Mouse (Mus musculus): Measurements from ENCODE around the gene Mgat1.
"Not testable (repeated sequence)": the region's sequence is repeated elsewhere in the genome, so short reads cannot be mapped to it uniquely, and the experiment has no call there.

The Mgat1 gene

DNA sequence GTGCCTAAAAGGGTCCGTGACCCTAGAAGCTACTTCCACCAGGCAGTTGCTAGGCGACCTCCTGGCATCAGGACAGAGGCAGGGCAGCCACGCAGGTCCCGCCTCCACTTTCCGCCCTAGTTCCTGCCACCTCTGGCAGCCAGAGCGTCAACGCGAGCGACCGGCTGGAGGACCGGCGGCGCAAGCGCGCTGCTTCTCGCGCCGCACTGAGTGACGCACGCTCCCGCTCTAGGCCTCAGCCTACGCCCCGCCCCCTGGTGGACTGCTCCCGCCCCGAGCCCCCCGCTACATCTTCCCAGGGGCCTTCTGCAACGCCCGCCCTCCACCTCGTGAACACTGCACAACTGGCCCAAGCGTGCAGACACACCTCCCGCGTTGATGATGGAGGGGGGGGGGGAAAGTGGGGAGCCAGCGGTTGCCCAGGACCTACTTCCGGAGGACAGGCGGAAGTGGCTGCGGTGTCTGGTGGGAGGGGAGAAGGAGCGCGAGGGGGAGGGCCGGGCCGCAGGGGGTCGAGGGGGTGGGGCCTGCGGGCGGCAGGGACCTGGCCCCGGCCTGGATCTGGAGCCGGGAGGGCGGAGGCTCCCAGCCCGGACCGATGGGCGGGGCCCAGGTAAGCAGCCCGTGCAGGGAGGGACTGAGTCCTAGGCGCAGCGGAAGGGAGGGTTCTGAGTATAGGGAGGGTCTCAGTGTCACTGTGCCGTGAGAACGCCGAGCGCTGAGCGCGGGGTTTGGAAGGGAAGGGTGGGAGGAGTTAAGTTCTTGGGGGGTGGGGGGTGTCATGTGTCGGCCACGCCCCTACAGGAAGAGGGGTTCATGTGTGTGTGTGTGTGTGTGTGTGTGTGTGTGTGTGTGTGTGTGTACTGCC is at the start of gene Mgat1:
Gene Mgat1 (plus strand): TSS at position 465 of the 868 bp plus-strand sequence.
- DNase-seq (ENCODE audit: low spot score) = peak; percentile 96

DNA sequence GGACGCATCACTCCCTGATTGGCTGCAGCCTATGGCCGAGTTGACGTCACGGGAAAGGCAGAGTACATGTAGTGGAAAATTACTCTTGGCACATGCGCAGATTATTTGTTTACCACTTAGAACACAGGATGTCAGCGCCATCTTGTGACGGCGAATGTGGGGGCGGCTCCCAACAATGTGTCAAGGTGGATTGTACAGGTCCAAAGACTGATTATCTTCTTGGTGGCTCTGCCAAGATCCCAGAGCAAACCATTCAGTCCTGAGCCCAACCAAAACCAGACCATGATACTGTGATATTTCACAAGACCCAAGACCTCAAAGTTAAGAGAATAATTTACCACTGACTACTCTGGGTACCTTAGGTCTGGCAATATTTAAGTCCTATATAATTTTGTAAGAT is 49.2 kb upstream of the Mgat1 start:
- DNase-seq (ENCODE audit: low spot score) = not testable (repeated sequence)

DNA sequence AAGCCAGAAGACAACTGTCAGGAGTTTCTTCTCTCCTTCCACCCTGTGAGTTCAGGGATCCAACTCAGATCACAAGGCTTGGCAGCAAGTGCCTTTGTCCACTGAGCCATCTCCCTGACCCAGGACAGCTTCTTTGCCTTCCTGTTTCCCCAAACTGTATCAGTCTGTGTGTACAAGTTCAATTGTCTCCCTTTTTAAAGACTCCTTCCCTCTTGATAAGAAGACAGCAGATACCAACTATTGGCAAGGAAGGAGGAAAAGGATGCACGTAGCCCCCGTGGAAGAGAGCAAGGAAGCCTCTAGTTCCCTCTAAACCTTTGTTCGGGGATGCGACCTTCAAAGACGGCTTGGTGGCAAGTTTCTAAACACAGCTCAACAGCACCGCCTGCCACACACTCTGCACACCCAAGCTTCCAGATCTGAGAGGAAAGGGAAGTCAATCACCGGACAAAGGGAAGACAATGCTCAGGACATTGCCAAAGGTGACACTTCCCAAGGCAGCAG is 48.1 kb upstream of the Mgat1 start:
- peak; percentile 69 for DNase-seq (ENCODE audit: low spot score)

DNA sequence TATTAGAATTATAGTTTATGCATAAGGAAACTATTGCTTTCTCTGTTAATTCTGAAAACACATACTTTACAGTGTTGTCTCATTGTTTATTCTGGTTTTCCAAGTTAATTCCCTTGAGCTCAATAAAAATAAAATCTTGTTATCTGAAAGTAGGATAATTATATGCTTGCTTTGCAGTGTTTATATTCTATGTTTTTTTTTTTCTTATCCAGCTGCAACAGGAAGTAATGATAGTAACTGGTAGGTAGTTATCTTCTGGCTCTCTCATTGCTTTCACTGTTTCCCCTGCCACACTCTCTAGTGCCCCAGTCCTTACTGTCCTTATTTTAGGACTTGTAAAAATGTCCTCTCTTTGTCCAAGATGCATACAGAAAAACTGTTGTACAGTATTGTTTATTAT is 43.3 kb upstream of the Mgat1 start:
- no peak for DNase-seq (ENCODE audit: low spot score)

DNA sequence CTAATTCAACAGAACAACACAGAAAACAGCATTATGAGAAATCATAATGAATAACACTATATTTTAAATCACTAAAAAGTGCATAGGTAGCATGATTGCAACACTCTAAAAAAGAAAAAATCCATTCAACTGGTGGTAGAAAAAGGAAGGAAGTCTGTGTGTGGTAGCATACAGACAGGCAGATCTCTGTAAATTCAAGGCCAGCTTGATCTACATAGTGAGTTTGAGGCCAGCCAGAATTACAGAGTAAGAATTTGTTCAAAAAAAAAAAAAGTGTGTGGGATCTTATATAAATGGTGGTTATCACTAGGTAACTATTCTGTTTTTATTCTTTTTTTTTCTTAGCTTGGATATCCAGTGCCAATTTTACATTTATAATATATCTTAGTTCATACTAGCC is 42.8 kb upstream of the Mgat1 start:
- DNase-seq (ENCODE audit: low spot score) = no peak

DNA sequence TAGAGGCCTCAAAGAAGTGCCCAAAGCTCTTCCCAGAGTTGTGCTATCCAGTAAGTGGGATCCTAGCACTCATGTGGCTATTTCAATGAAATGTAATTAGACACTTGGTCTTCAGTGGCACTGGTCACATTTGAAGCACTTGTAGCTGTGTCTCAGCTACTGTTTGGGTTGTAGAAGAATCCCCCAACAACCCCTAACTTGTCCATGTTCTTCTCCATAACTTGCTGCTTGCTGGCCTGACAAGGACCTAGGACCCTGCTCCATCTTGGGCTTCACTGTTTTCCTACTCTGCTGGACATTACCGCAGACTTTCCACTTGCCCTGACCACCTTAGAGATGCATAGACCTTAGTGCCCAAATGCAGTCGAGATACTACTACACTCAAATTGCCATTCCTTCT is 41.9 kb upstream of the Mgat1 start:
- no peak for DNase-seq (ENCODE audit: low spot score)

DNA sequence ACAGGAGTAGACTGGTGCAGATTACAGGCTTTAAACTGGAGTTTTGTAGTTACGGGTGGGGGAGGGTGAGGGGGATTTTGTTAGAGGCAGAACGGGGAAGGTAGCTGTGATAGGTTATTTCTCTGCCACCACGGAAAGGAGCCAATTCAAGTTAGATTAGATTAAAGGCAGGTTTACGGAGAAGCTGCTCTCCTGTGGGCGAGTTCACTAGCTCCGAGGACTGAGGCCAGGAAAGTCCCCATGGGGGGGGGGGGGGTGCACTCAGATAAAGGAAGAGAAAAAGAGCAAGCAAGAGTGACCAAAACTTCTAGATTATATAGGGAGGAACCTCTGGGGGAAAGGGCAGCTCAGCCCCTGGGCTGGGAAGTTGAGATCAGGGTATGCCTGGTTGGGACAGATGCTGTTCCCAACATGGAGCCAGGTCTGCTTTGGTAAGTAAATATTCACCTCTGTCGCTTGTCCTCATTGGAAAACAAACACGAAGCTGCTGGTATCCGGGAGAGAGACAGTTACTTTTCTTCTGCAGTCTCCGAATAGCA is 41.4 kb upstream of the Mgat1 start:
- peak; percentile 6 for DNase-seq (ENCODE audit: low spot score)

DNA sequence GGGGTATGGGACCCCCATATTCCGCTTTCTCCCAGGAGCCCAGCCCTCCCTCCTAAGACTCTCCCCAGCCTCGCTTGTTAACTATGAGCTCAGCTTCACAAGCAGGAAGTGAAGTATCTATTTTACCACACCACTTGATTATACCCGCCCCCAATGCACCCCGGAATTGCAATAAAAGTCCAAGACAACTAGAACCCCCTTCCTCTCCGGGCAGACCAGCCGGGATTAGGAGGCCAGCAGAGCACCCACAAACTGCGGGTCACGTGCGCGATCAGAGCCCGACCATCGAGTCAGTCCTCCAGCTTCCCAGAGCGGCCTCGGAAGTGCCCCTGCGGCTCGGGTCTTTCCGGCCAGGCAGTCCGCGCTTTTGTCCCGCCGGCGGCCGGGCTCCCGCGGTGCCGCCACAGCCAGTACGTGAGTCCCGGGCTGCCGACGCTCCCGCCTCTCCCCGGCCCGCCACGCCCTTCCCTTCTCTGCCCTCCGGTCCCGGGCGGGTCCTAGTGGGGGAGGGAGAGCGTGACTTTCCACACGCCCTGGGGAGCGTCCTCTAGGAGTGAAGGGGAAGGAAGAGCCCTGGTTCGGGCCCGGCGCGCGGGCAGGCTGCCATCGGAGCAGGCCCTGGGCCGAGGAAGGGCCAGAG is 40.7 kb upstream of the Mgat1 start, which contains the start of gene Zfp62:
Gene Zfp62 (plus strand): TSS at position 164 of the 640 bp plus-strand sequence.
- DNase-seq (ENCODE audit: low spot score) = peak; percentile 95

DNA sequence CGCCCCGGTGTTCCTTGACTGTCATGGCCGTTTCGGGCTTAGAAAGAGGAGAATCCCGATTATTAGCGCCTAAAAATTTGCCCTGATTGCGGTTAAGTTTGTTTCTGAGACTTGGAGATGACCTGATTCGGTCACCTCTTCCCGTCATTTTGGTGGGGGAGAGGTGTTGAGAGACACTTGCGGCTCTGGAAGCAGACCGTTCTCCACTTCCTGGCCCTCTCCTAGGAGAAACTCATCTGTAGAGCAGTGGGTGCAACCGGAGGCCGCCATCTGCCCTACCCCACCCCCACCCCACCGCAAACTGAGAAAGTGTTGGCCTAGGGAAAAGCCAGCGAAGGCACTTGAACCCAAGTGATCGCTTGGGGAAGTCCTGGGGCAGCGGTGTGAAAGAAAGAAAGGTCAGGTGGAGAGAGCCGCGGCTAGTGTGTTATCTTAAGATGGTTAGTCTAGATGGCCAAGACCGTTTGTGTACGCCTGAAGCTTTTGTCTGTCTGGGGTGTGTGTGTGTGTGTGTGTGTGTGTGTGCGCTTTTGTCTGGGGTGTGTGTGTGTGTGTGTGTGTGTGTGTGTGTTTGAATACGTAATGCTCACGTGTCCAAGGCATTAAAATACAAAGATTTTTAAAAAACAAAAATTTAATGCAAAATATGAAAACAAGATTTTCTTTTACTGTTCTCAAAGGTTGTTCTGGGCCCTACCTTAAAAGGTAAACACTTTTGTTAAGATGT is 40.1 kb upstream of the Mgat1 start:
- peak; percentile 32 for DNase-seq (ENCODE audit: low spot score)

DNA sequence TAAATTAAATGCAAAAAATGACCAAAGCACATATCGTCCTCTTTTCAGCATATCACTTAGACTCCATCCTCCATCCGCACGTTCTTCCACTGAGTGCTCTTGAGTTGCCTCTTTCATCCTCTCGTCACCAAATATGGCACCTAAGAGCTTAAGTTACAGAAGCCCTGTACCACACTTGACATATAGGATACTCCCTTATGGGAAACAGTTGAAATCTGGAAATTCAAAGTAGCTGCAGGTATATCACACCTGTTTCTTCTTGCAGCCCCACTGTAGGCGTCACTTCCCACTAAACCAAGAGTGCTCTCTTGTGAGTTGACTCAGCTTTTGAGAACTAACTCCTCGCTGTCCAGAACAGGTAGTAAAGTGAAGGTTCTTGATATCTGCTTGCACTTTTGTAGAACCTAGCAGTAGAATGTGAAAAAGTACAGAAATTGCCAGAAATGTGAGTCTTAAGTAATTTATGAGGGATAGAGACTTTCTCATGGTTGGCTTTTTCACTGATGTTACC is 38.9 kb upstream of the Mgat1 start:
- DNase-seq (ENCODE audit: low spot score) = no peak

DNA sequence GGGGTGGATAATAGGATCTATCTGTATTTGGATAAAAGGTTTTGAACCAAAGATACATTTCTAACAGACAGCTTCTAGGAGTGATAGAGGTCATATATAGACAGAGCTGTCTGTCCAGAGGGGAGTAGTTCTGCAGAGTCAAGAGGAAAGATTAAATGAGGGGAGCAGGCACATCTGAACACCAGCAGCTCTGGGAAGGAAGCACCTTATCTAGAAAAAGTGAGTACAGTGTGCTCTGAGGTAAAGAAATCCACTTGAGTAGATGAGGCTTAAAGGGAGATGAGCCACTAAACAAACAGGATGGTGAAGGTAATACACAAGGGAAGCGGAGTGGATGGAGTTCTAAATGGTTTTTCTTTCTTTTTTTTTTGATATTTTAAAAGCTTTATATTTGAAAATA is 36.5 kb upstream of the Mgat1 start:
- no peak for DNase-seq (ENCODE audit: low spot score)

DNA sequence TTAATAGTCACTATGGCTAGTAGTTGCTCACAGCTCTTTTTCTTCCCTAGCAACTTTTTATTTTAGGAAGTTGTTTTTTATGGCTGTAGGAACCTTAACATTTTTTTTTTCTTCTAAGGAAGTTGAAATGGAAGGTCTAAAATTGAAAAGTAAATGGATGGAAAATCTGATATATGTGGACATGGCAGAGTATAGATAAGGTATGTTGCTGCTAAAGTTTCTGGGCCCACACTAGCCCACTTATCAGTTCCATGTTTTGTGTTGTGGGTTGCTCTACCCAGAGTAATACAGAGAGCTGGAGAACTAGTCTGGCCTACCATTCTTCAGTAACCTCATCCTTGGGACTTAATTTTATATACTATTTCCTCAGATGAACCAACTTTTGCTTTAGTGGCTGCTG is 31.4 kb upstream of the Mgat1 start:
- no peak for DNase-seq (ENCODE audit: low spot score)

DNA sequence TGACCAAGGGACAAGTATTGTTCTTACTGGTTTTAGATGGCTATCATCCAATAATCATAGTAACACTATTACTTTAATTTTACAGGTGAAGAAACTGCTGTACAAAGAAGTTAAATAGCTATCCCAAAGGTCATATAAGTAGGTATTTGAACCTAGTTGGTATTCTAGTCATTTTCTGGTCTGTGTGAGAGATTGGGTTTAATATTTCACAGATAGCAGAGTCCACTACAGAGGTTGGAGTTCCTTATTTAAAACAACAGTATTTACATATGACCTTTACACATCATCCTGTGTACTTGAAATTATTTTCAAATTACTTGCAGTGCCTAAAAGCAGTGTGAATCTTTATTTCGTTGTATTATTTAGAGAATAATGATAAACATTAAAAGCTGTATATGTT is 30.5 kb upstream of the Mgat1 start:
- no peak for DNase-seq (ENCODE audit: low spot score)

DNA sequence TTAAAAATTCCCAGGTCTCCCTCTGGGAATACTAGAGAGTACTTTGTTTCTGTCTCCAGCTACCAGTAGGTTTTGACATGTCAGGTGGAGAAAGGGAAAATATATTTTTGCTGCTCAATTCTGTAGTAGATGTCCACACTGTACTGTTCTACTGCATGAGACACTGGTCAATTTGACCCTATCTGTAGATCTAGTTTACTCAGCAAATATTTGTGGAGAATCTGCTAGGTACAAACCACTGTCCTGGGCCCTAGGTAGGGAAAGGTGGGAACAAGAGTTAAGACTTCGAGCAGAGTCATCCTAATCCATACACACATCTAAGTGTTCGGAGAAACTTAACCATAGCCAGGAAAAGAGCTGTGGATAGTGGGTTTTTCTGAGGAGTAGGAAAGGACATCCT is 24.7 kb upstream of the Mgat1 start:
- DNase-seq (ENCODE audit: low spot score) = no peak

DNA sequence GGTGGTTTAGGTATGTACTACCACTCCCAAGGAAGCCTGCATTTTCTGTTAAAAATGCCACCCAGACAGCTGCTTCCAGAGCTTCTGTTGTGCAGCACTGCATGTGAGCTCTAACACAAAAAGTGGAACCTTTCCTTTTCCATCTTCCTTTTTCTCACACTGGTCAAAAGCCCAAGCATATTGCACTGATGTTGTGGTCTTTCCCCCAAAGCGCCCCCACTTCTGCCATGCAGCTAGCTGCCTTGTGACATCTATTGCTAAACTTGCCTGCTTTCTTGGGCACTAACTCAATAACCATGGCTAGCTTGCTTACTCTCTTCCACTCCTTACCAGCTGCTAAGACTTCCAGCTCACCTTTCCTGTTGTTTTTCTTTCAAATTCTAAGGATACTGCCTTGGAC is 19.5 kb upstream of the Mgat1 start:
- no peak for DNase-seq (ENCODE audit: low spot score)

DNA sequence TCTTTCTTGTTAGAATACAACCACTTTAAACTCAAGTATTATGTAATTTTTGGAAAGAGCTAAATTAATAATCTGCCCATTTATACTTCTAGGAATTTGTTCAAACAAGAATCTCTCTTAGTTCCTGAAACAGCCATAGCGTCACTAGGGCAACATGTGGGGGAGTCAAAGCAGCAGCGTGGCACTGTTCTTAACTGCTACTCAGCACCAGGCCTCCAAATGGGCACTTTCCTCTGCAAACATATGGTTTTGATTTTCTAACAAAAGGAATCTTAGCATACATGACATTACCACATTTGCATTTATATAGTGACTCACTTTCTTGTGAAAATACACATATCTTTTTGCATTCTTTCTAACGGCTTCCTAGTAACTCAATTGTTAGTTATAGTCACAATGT is 11.2 kb upstream of the Mgat1 start:
- DNase-seq (ENCODE audit: low spot score) = no peak

DNA sequence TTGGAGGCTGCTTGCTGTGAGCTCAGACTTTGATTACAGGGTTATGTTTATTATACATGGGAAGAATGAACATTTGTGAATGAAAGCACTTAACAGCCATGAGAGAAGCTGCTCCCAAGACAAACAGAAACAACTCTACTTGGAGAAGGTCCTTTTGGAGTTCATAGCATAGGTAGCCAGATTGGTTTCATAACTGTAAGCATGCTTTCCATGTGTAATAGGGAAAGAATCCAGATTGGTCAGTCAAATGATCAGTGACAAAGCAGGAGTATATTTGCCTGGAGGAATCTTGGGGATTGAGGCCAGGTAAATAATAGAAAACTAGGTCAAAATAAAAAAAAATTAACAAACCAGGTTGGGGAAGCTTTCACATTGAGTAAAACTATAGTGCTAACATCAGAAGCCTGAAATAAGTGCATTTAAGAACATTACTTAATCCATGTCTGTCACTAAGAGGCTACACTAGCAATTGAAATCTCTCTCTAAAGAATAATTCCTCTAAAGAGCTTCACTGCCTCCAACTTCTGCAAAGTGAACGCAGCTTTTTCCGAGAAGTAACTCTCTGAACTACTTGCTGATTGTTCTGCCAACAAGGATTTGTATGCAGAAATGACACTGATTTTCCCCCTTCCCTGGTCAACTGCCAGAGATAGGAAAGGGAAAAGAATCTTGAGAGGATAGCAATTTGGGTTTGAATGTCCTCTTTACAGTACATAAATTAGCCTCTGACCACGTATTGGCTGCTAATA is 8.4 kb upstream of the Mgat1 start:
- no peak for DNase-seq (ENCODE audit: low spot score)

DNA sequence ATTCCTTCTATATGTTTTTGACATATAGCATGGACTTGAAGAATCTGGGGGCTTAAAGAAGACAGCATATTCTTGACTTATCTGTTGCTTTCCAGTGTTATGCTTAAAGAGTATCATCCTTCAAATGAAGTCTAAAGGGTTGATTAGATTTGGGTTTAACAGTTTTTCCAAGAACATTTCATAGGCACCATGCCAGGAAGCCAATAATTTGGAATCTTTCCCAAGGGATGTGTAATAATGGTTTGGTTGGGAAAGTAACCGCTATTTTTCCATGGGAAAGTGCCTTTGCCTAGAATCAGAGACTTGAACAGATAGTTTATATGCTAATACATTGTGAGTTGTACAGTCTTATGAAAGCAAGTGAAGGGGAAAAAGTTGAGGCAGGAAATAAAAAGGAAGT is 7.1 kb upstream of the Mgat1 start:
- no peak for DNase-seq (ENCODE audit: low spot score)

DNA sequence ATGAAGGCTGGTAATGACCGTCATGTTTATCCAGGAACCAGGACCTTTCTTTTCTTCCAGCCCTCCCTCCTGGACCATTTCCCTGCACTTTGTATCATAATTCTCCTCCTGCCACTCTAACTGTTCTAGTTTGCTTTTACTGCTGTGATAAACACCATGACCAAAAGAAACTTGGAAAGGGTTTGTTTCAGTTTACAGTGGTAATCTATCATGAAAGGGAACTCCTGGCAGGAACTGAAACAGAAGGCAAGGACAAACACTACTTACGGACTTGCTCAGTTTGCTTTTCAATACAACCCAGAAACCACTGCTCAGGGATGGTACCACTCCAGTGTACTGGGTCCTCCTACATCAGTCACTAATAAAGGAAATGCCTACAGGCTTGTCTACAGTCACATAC is 6.5 kb upstream of the Mgat1 start:
- DNase-seq (ENCODE audit: low spot score) = no peak

DNA sequence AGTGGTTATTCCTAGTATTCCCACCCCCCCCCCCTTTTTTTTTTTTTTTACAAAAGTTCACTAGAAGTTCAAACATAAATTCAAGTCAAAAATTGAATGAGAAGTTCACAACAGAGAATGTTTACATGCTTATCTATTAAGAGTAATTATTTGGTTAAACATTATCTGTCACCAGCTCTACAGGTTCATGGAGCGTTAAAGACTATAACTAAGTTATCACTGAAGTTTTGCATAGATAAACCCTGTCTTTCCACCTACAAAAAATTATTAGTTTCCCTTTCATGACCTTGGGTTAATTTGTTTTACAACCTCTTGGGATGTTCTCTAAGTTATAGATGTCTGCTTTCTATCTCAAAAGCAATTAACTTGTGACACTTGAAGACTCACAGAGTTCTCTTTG is 3.7 kb upstream of the Mgat1 start:
- DNase-seq (ENCODE audit: low spot score) = no peak

DNA sequence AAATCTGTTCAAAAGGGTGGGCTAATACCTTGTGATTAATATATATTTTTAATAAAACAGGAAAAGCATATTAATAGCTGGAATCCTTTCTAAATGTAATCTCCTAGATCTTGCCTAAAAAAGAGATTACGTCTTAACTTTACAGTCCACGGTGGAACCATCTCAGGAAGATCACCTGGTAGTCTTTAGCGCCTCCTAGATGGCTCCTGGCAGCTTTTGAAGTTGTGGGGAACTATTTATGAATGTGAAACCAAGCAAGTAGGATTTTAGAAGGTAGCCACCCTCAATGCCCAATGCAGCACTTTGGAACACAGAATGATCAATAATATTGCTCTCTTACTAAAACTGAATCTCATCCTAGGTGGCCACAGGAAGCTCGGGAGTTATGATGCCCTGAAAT is 3.1 kb upstream of the Mgat1 start:
- DNase-seq (ENCODE audit: low spot score) = no peak

DNA sequence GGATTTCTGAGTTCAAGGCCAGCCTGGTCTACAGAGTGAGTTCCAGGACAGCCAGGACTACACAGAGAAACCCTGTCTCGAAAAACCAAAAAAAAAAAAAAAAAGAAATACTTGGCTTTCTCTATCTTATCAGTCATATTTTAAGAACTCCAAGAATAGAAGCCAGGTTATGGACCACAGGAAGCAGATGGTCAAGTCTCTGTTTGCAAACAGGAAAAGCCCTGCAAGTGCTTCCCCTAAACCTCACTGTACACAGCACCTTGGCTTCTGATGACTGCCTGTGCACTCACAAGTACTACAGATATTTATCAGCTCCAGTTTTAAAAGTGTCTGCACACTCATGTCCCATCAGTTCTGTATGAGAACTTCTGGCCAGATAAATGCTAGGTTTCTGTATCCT is 2.5 kb upstream of the Mgat1 start:
- no peak for DNase-seq (ENCODE audit: low spot score)

Data from lung, postnatal 25 days (tissue).